8 mouse cellular contexts compared by ENCODE assay signal in genomic region chr9:41475326-41475725, GRCm38 (mm10).
DNase-seq lines count a peak whose midpoint lies in the region; ATAC-seq and TF ChIP-seq lines count a peak whose summit lies in the region.

No protein-coding gene starts in this region.

- ATAC-seq in forebrain, embryonic 11.5 days (replicated peaks; ENCODE audit: low FRiP score): no peak
- no peak for ATAC-seq in hindbrain, embryonic 15.5 days (ENCODE audit: low FRiP score, low read depth)
- ATAC-seq in midbrain, embryonic 13.5 days: no peak

- H3K4me2 ChIP-seq in forebrain, embryonic 11.5 days (ENCODE audit: low read depth, low read length, severe bottlenecking): peak overlapping the region; percentile 36; the same call in 1 of the 2 replicates
- H3K4me2 ChIP-seq in hindbrain, embryonic 15.5 days: peak overlapping the region; percentile 39
- peak overlapping the region; percentile 39 for H3K4me2 ChIP-seq in midbrain, embryonic 13.5 days (replicated peaks)

- H3K9me3 ChIP-seq in forebrain, embryonic 11.5 days (ENCODE audit: control insufficient read depth, low read length): no peaks in the 10 kb centered on the region
- no peaks in the 10 kb centered on the region for H3K9me3 ChIP-seq in hindbrain, embryonic 15.5 days
- H3K9me3 ChIP-seq in midbrain, embryonic 13.5 days: no peaks in the 10 kb centered on the region

- no peaks in the 10 kb centered on the region; the same call in 1 of the 2 replicates for H3K27me3 ChIP-seq in cerebellum, adult 2 months (ENCODE audit: control insufficient read depth, insufficient read depth, low read length)
- H3K27me3 ChIP-seq in forebrain, embryonic 11.5 days (ENCODE audit: control insufficient read depth, insufficient read depth, low read length): no peaks in the 10 kb centered on the region
- H3K27me3 ChIP-seq in hindbrain, embryonic 15.5 days: no peaks in the 10 kb centered on the region
- H3K27me3 ChIP-seq in midbrain, embryonic 13.5 days: no peaks in the 10 kb centered on the region

- H3K4me1 ChIP-seq in cerebellum, adult 2 months (ENCODE audit: control insufficient read depth, insufficient read depth, low read length): no peaks in the 10 kb centered on the region
- no peaks in the 10 kb centered on the region for H3K4me1 ChIP-seq in forebrain, embryonic 11.5 days (replicated peaks; ENCODE audit: control insufficient read depth, insufficient read depth, low read length)
- H3K4me1 ChIP-seq in hindbrain, embryonic 15.5 days (replicated peaks): peaks cover 41% of the 10 kb centered on the region
- H3K4me1 ChIP-seq in midbrain, embryonic 13.5 days (replicated peaks): peaks cover 28% of the 10 kb centered on the region

- peak overlapping the region; percentile 25; the same call in 1 of the 2 replicates for H3K27ac ChIP-seq in cerebellum, adult 2 months (ENCODE audit: insufficient read depth, low read length)
- peak overlapping the region; percentile 37; the same call in 1 of the 2 replicates for H3K27ac ChIP-seq in forebrain, embryonic 11.5 days (ENCODE audit: low read depth, low read length)
- H3K27ac ChIP-seq in hindbrain, embryonic 15.5 days (replicated peaks): peak overlapping the region; percentile 71
- peak overlapping the region; percentile 68 for H3K27ac ChIP-seq in midbrain, embryonic 13.5 days

- no peak for DNase-seq in cerebellum, adult 2 months
- DNase-seq in cerebellum, adult 11-12 months: no peak
- no peak for DNase-seq in forebrain, embryonic 11.5 days (ENCODE audit: low spot score)
- no peak for DNase-seq in frontal cortex, postnatal 14 days (ENCODE audit: low spot score in 2 of 2)
- DNase-seq in B cell, adult 2 months: no peak
- no peak for DNase-seq in c-Kit-positive CD71-positive TER-119-positive erythroid progenitor cells, embryonic 14.5 days (ENCODE audit: low spot score)

- peak overlapping the region; percentile 8 for H3K4me3 ChIP-seq in cerebellum, adult 2 months (replicated peaks; ENCODE audit: insufficient read depth, low read depth, low read length)
- no peak overlapping the region for H3K4me3 ChIP-seq in forebrain, embryonic 11.5 days (ENCODE audit: low read depth, low read length)
- peak overlapping the region; percentile 8; the same call in 1 of the 2 replicates for H3K4me3 ChIP-seq in hindbrain, embryonic 15.5 days
- peak overlapping the region; percentile 17 for H3K4me3 ChIP-seq in midbrain, embryonic 13.5 days (replicated peaks)

- H3K36me3 ChIP-seq in forebrain, embryonic 11.5 days (ENCODE audit: control insufficient read depth, insufficient read depth, low read length): no peaks in the 10 kb centered on the region
- H3K36me3 ChIP-seq in hindbrain, embryonic 15.5 days: no peaks in the 10 kb centered on the region
- no peaks in the 10 kb centered on the region for H3K36me3 ChIP-seq in midbrain, embryonic 13.5 days

- WGBS in cerebellum, adult 2 months: 35% methylated on average over 8 of the region's 8 CpGs
- WGBS in forebrain, embryonic 11.5 days: 92% methylated on average over 8 of the region's 8 CpGs
- 72% methylated on average over 8 of the region's 8 CpGs for WGBS in hindbrain, embryonic 15.5 days
- 79% methylated on average over 8 of the region's 8 CpGs for WGBS in midbrain, embryonic 13.5 days

- no peak for TF ChIP-seq CTCF in cerebellum, adult 2 months (IDR thresholded peaks at IDR 0.05; ENCODE audit: borderline replicate concordance, insufficient read depth, low read depth, low read length)

- TF ChIP-seq POLR2A in cerebellum, adult 2 months (IDR thresholded peaks at IDR 0.05; ENCODE audit: borderline replicate concordance, insufficient read depth, low read length): no peak

- H3K9ac ChIP-seq in forebrain, embryonic 11.5 days (ENCODE audit: low read length): peak overlapping the region; percentile 39; the same call in 1 of the 2 replicates
- H3K9ac ChIP-seq in hindbrain, embryonic 15.5 days: peak overlapping the region; percentile 21; the same call in 1 of the 2 replicates
- H3K9ac ChIP-seq in midbrain, embryonic 13.5 days (replicated peaks): peak overlapping the region; percentile 47; the same call in 1 of the 2 replicates
